Mouse (Mus musculus): ENCODE measurements around the gene Tbc1d10a. TPM values are rescaled to one million over a fixed set of nuclear protein-coding genes. Genes with fewer than 3 reads are reported as not detected.
A peak's percentile ranks its signal among the peaks of the same experiment; 100 is the strongest.
"Not testable (repeated sequence)": the region's sequence is repeated elsewhere in the genome, so short reads cannot be mapped to it uniquely, and the experiment has no call there.

Gene Tbc1d10a
- polyA plus RNA-seq, 1 experiment, result 34.1 TPM

DNA sequence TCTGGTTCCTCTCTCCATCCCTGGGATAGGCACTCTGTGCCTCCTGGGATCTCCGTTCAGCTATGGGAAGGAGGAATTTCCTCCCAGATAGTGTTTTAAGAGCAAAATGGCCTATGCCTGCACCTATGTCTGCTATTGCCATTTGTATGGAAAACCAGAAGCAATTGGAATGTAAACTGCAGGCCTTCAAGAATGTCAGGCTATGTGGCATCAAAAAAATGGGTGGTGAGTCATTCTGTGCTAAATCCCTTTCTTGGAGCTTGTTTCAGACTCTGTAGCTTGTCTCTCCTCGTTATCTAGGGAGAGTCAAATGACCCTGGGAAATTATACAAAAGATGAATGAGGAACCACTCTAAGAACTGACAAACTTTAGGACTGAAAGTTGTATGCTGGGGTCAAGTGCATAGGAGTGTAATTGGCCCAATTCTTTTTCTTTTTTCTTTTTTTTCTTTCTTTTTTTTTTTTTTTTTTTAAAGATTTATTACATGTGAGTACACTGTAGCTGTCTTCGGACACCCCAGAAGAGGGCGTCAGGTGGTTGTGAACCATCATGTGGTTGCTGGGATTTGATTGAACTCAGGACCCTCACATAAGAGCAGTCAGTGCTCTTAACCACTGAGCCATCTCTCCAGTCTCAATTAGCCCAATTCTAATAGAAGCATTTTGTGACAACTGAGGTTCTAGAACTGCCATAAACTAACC is 2.2 kb upstream of the Tbc1d10a start:
- no peak for TF ChIP-seq CTCF (IDR thresholded peaks at IDR 0.05; ENCODE audit: borderline replicate concordance, insufficient read depth, low read depth, low read length)
- TF ChIP-seq POLR2A (IDR thresholded peaks at IDR 0.05; ENCODE audit: borderline replicate concordance, insufficient read depth, low read length), result no peak
- no peak overlapping the region for H3K4me3 ChIP-seq (replicated peaks; ENCODE audit: insufficient read depth, low read depth, low read length)
- 76% methylated on average over 4 of the region's 4 CpGs for WGBS
- H3K27me3 ChIP-seq (ENCODE audit: control insufficient read depth, insufficient read depth, low read length), result no peaks in the 10 kb centered on the region
- H3K4me1 ChIP-seq (ENCODE audit: control insufficient read depth, insufficient read depth, low read length), result peaks cover 9% of the 10 kb centered on the region; the same call in 1 of the 2 replicates
- H3K27ac ChIP-seq (ENCODE audit: insufficient read depth, low read length), result no peak overlapping the region
- no peak for DNase-seq

DNA sequence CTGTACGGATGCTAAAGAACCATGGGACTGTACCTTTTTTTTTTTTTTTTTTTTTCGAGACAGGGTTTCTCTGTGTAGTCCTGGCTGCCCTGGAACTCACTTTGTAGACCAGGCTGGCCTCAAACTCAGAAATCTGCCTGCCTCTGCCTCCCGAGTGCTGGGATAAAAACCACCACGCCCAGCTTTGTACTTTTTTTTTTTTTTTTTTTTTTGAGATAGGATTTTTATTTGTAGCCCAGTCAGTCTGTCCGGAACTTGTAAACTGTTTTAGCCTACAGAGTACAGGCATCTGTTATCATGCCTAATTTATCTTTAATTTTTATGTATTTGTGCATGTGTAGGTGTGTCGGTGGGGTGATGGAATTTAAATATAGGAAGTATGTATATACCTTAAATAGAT is 1.1 kb upstream of the Tbc1d10a start:
- not testable (repeated sequence) for H3K27me3 ChIP-seq (ENCODE audit: control insufficient read depth, insufficient read depth, low read length); H3K4me3 ChIP-seq (replicated peaks; ENCODE audit: insufficient read depth, low read depth, low read length); DNase-seq; H3K4me1 ChIP-seq (ENCODE audit: control insufficient read depth, insufficient read depth, low read length); H3K27ac ChIP-seq (ENCODE audit: insufficient read depth, low read length)
- 89% methylated on average over 6 of the region's 6 CpGs for WGBS

DNA sequence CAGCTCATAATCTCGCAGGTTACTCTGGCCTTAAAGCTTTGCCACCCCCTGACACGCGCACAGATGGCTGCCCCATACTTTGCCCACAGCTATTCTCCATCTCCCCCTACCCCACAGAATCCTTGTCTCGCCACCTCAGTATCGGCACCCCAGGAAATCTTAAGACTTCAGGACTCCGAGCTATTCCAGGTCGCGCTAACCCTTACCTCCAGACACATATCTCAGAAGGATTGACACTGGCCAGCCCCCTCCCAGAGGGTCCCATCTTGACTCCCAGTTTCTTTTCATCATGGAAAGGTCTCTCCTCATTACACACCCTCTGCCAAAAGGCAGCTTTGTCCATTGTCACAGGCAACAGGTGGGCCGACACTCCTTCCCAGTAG is 720 bp downstream of the Tbc1d10a start:
- Histone ChIP-seq H3K4me1 (ENCODE audit: control insufficient read depth, insufficient read depth, low read length) (peaks cover 9% of the 10 kb centered on the region; the same call in 1 of the 2 replicates), H3K27ac (ENCODE audit: insufficient read depth, low read length) (no peak overlapping the region), H3K27me3 (ENCODE audit: control insufficient read depth, insufficient read depth, low read length) (no peaks in the 10 kb centered on the region), H3K4me3 (replicated peaks; ENCODE audit: insufficient read depth, low read depth, low read length) (peak overlapping the region; percentile 76)
- peak in 1 of 2 experiments; percentile 30 for DNase-seq
- TF ChIP-seq POLR2A (IDR thresholded peaks at IDR 0.05; ENCODE audit: borderline replicate concordance, insufficient read depth, low read length) (no peak), CTCF (IDR thresholded peaks at IDR 0.05; ENCODE audit: borderline replicate concordance, insufficient read depth, low read depth, low read length) (no peak)
- WGBS, result 8% methylated on average over 9 of the region's 9 CpGs

DNA sequence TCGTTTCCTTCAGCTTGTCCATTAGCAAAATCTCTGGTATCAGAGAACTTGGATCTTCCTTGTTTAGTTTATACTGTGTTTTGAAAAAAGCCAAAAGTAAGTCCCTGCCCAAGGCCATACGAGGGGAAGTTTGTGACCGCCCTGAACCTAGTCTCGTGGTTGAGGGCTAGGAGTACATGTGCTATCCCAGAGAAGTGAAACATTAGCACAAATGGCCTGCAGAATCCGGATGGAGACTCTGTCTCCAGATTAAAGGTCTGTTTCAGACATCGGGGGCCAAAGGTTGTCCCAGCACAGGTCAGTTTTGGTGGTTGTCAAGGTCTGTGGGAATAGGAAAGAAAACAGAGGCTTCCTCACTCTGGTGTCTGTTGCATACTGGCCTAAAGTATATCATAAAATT is 2.6 kb downstream of the Tbc1d10a start:
- H3K27ac ChIP-seq (ENCODE audit: insufficient read depth, low read length), result no peak overlapping the region

GRCm38 (mm10) chr11:4190677-4191076 is 4.1 kb downstream of the Tbc1d10a start:
- TF ChIP-seq POLR2A (IDR thresholded peaks at IDR 0.05; ENCODE audit: borderline replicate concordance, insufficient read depth, low read length), result no peak
- no peak for TF ChIP-seq CTCF (IDR thresholded peaks at IDR 0.05; ENCODE audit: borderline replicate concordance, insufficient read depth, low read depth, low read length)
- no peaks in the 10 kb centered on the region for H3K27me3 ChIP-seq (ENCODE audit: control insufficient read depth, insufficient read depth, low read length)
- H3K27ac ChIP-seq (ENCODE audit: insufficient read depth, low read length), result no peak overlapping the region
- no peak overlapping the region for H3K4me3 ChIP-seq (replicated peaks; ENCODE audit: insufficient read depth, low read depth, low read length)
- H3K4me1 ChIP-seq (ENCODE audit: control insufficient read depth, insufficient read depth, low read length), result peaks cover 9% of the 10 kb centered on the region; the same call in 1 of the 2 replicates
- DNase-seq, result no peak
- 58% methylated on average over 3 of the region's 3 CpGs for WGBS

More for the DNA sequence above, 2.6 kb downstream of the Tbc1d10a start:
- DNase-seq, result no peak
- H3K27me3 ChIP-seq (ENCODE audit: control insufficient read depth, insufficient read depth, low read length), result no peaks in the 10 kb centered on the region
- no peak for TF ChIP-seq POLR2A (IDR thresholded peaks at IDR 0.05; ENCODE audit: borderline replicate concordance, insufficient read depth, low read length)
- TF ChIP-seq CTCF (IDR thresholded peaks at IDR 0.05; ENCODE audit: borderline replicate concordance, insufficient read depth, low read depth, low read length), result no peak
- 93% methylated on average over 6 of the region's 6 CpGs for WGBS
- H3K4me1 ChIP-seq (ENCODE audit: control insufficient read depth, insufficient read depth, low read length), result peaks cover 9% of the 10 kb centered on the region; the same call in 1 of the 2 replicates
- H3K4me3 ChIP-seq (replicated peaks; ENCODE audit: insufficient read depth, low read depth, low read length), result no peak overlapping the region

- H3K4me1 ChIP-seq (ENCODE audit: control insufficient read depth, insufficient read depth, low read length), result peaks cover 3% of the 10 kb centered on the region; the same call in 1 of the 2 replicates
- H3K27me3 ChIP-seq (ENCODE audit: control insufficient read depth, insufficient read depth, low read length), result no peaks in the 10 kb centered on the region
- no peak for DNase-seq
- TF ChIP-seq POLR2A (IDR thresholded peaks at IDR 0.05; ENCODE audit: borderline replicate concordance, insufficient read depth, low read length) (no peak), CTCF (IDR thresholded peaks at IDR 0.05; ENCODE audit: borderline replicate concordance, insufficient read depth, low read depth, low read length) (no peak)
- WGBS, result 84% methylated on average over 3 of the region's 3 CpGs
- no peak overlapping the region for H3K27ac ChIP-seq (ENCODE audit: insufficient read depth, low read length)
- H3K4me3 ChIP-seq (replicated peaks; ENCODE audit: insufficient read depth, low read depth, low read length), result no peak overlapping the region
Observed at GRCm38 (mm10) chr11:4192757-4193156, 6.2 kb downstream of the Tbc1d10a start.

- DNase-seq, result no peak
- Histone ChIP-seq H3K27me3 (ENCODE audit: control insufficient read depth, insufficient read depth, low read length) (no peaks in the 10 kb centered on the region), H3K27ac (ENCODE audit: insufficient read depth, low read length) (no peak overlapping the region), H3K4me1 (ENCODE audit: control insufficient read depth, insufficient read depth, low read length) (no peaks in the 10 kb centered on the region; the same call in 1 of the 2 replicates), H3K4me3 (replicated peaks; ENCODE audit: insufficient read depth, low read depth, low read length) (no peak overlapping the region)
- TF ChIP-seq CTCF (IDR thresholded peaks at IDR 0.05; ENCODE audit: borderline replicate concordance, insufficient read depth, low read depth, low read length) (no peak), POLR2A (IDR thresholded peaks at IDR 0.05; ENCODE audit: borderline replicate concordance, insufficient read depth, low read length) (no peak)
Observed at GRCm38 (mm10) chr11:4193420-4193819, 6.8 kb downstream of the Tbc1d10a start.

DNA sequence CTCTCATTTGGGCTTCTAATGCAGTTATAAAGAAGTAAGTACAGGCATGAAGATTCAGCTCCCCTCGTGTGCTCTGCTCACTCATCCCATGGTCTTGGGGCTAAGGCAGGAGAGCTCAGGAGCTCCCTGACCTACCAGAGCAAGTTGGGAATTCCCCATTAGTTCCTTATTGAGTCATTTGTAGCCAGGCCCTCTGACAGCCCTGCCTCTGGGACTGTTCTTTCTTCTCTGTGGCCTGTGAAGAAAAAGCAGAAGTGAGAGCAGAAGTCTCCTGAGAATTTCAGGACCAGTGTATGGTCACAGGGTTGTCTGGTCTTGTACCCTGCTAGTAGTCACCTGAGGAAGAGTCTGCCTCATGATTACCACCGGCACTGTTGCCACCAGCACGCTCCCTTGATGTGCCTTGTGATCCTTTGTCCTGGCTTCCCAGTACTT is 9.0 kb downstream of the Tbc1d10a start:
- H3K27ac ChIP-seq (ENCODE audit: insufficient read depth, low read length), result no peak overlapping the region
- no peak for DNase-seq
- 85% methylated on average over 3 of the region's 3 CpGs for WGBS
- no peak for TF ChIP-seq CTCF (IDR thresholded peaks at IDR 0.05; ENCODE audit: borderline replicate concordance, insufficient read depth, low read depth, low read length)
- TF ChIP-seq POLR2A (IDR thresholded peaks at IDR 0.05; ENCODE audit: borderline replicate concordance, insufficient read depth, low read length), result no peak
- no peak overlapping the region for H3K4me3 ChIP-seq (replicated peaks; ENCODE audit: insufficient read depth, low read depth, low read length)
- H3K27me3 ChIP-seq (ENCODE audit: control insufficient read depth, insufficient read depth, low read length), result no peaks in the 10 kb centered on the region
- H3K4me1 ChIP-seq (ENCODE audit: control insufficient read depth, insufficient read depth, low read length), result no peaks in the 10 kb centered on the region; the same call in 1 of the 2 replicates
